Mouse (Mus musculus) neural tube, embryonic 14.5 days (tissue): ENCODE measurements around the gene 2510009E07Rik. TPM values are rescaled to one million over a fixed set of nuclear protein-coding genes. Genes with fewer than 3 reads are reported as not detected.
A peak's percentile ranks its signal among the peaks of the same experiment; 100 is the strongest.

Source experiments
- ATAC-seq: fragments of 200-750 bp; cut with Nextera tagmentation; 2 replicates; pipeline ENCODE4 v1.8.0; 2017; ENCODE audit warnings: low read depth, mild to moderate bottlenecking, moderate TSS enrichment, moderate library complexity
- H3K27ac ChIP-seq: fragments of 300-500 bp; sonication (generic); 2 replicates; pipeline ENCODE4 v1.5.1; 2014; ENCODE audit warnings: low read depth, mild to moderate bottlenecking, control low read depth, low read length, moderate library complexity, mixed read lengths
- H3K27me3 ChIP-seq: fragments of 300-500 bp; sonication (generic); 2 replicates; pipeline ENCODE4 v1.6.1; 2014; ENCODE audit warnings: low read length; ENCODE audit not compliant: control insufficient read depth, insufficient read depth
- H3K36me3 ChIP-seq: fragments of 300-500 bp; sonication (generic); 2 replicates; pipeline ENCODE4 v1.6.1; 2014; ENCODE audit warnings: low read length, mixed read lengths; ENCODE audit not compliant: control insufficient read depth, insufficient read depth
- H3K4me1 ChIP-seq: fragments of 300-500 bp; sonication (generic); 2 replicates; pipeline ENCODE4 v1.6.1; 2014; ENCODE audit warnings: low read length; ENCODE audit not compliant: control insufficient read depth, insufficient read depth
- H3K4me2 ChIP-seq: fragments of 300-500 bp; sonication (generic); 2 replicates; pipeline ENCODE4 v1.6.1; 2014; ENCODE audit warnings: mild to moderate bottlenecking, low read depth, low read length, control low read depth
- H3K4me3 ChIP-seq: fragments of 300-500 bp; sonication (generic); 2 replicates; pipeline ENCODE4 v1.5.1; 2014; ENCODE audit warnings: low read depth, low read length, control low read depth, mixed read lengths
- H3K9ac ChIP-seq: fragments of 300-500 bp; sonication (generic); replicated peaks from 2 replicates; pipeline ENCODE4 v1.6.1; 2014; ENCODE audit warnings: low read depth, mild to moderate bottlenecking, control low read depth, low read length, mixed read lengths
- H3K9me3 ChIP-seq: fragments of 300-500 bp; sonication (generic); 2 replicates; pipeline ENCODE4 v1.6.1; 2016; ENCODE audit warnings: low read length; ENCODE audit not compliant: control insufficient read depth
- WGBS: fragments of 180-500 bp; shearing (Covaris S2); extraction: QIAGEN DNeasy Blood & Tissue Kit; methylation state at CpG from one replicate; pipeline ENCODE4 v1.1.7; 2014; 5-methylcytosine and 5-hydroxymethylcytosine counted together
- polyA plus RNA-seq: library from polyadenylated mRNA; unstranded; fragments of >200 nt; fragmentation: Nextera tagmentation; extraction: Ambion mirVana; gene quantifications from 2 replicates; pipeline ENCODE4 v1.2.1, GENCODE M21; 2014

Gene 2510009E07Rik
- polyA plus RNA-seq, 1 experiment from 2014 or later = 43.7 TPM

DNA sequence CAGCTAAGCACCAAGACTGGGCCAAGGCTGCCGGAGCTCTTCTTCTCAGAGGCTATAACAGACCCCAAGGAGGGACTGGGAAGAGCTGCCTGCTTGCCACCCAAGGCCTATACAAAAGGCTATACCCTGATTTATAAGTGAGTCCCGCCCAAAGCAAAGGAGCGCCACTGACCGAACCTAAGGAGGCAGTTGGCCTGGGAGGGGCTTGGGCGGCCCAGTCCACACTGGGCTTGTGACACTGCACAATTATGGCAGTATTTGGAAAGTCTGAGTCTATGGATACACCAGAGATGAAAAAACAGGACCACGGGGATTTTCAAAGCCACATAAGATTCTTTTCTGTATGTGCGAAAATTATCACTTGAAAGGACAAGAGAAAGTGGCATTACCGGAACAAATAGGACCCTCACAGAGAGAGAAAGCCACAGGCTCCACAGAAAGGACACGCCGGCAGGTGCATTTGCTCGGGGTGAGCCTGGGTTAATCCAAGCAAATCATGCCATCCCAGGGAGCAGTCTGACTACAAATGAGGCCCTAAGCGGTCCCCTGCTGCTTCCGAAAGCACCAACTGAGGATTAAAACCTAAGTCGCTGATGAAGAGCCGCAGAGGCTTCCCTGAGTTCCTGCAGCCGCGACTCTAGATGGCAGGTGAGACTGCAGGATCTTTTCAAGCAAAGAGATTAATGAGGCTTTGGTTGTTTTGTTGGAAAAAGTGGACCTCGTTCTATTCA, 29.7 kb downstream of the 2510009E07Rik start:
- Histone ChIP-seq H3K9me3 (no peaks in the 10 kb centered on the region), H3K9ac (no peak overlapping the region; the same call in 1 of the 2 replicates), H3K4me3 (no peak overlapping the region), H3K36me3 (no peaks in the 10 kb centered on the region), H3K27ac (no peak overlapping the region), H3K4me1 (peaks cover 14% of the 10 kb centered on the region), H3K27me3 (no peaks in the 10 kb centered on the region), H3K4me2 (peak overlapping the region; percentile 17; the same call in 1 of the 2 replicates)
- whole genome bisulfite sequencing = 5% methylated on average over 18 of the region's 18 CpGs
- ATAC-seq = peak; percentile 77; the same call in 1 of the 2 replicates

DNA sequence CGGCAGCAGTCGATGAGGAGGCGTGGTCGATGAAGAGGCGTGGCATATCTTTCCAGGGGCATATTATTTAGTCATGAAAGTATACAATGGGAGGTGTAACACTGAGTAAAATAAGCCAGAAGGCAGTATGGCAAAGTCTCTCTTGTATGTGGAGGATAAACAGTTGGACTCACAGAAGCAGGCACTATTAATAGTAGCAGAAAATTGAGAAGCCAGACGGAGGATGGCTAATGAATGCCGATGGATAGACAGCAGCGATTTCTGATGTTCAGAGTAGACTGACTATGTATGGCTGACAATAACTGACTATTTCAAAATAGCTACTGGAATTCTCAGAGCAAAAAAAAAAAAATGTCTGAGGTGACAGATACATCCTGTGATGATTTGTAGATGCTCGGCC, 38.5 kb downstream of the 2510009E07Rik start:
- Histone ChIP-seq H3K4me2 (no peak overlapping the region), H3K36me3 (peaks cover 3% of the 10 kb centered on the region; the same call in 1 of the 2 replicates), H3K4me1 (no peaks in the 10 kb centered on the region), H3K27ac (no peak overlapping the region; the same call in 1 of the 2 replicates), H3K9me3 (no peaks in the 10 kb centered on the region), H3K4me3 (no peak overlapping the region), H3K27me3 (no peaks in the 10 kb centered on the region), H3K9ac (no peak overlapping the region)
- no peak for ATAC-seq
- WGBS = 90% methylated on average over 9 of the region's 9 CpGs

DNA sequence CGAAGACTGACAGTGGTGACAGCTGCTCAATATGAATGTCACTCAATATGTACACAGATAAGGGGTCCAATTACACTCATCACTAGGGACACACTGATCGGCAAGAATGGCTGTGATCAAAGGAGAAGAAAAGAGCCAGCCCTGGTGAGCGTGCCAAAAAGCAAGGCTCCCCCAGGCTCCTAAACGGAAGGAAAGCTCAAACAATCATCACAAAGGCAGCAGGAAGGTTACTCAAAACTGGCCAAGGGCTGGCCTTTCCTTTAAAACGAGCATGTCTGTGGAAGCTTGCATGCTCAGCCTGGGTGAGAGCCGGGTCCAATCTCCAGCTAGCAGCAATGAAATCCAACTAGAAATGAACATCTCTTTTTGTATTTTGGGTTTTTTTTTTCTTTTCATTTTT, 39.2 kb downstream of the 2510009E07Rik start:
- no peak for ATAC-seq
- peak overlapping the region; percentile 35; the same call in 1 of the 2 replicates for H3K27ac ChIP-seq
- no peak overlapping the region for H3K4me3 ChIP-seq
- no peak overlapping the region for H3K4me2 ChIP-seq
- WGBS = 37% methylated on average over 6 of the region's 6 CpGs
- no peaks in the 10 kb centered on the region for H3K9me3 ChIP-seq
- H3K9ac ChIP-seq = no peak overlapping the region
- peaks cover 8% of the 10 kb centered on the region; the same call in 1 of the 2 replicates for H3K36me3 ChIP-seq
- H3K4me1 ChIP-seq = no peaks in the 10 kb centered on the region
- no peaks in the 10 kb centered on the region for H3K27me3 ChIP-seq

DNA sequence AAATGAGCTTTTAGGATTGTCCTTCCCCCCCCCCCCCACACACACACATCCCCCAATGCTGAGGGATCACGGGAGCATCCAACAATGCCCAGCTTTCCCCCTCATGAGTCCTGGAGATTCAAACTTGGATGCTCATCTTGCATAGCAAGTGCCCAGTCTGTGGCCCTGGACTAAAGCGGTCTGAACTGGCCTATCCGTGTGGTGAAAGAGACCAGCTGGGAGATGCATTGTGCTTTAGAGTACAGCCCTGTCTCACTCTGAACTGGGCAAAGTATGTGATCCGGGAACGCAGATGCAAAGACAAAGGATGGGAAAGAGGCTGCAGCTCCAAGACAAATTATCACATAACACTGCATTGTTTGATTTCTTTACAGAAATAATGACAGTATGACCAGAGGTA, 40.1 kb downstream of the 2510009E07Rik start:
- H3K27me3 ChIP-seq = no peaks in the 10 kb centered on the region
- no peak overlapping the region for H3K9ac ChIP-seq
- no peak overlapping the region for H3K27ac ChIP-seq
- WGBS = 36% methylated on average over 5 of the region's 5 CpGs
- H3K4me1 ChIP-seq = no peaks in the 10 kb centered on the region
- peaks cover 11% of the 10 kb centered on the region; the same call in 1 of the 2 replicates for H3K36me3 ChIP-seq
- H3K9me3 ChIP-seq = no peaks in the 10 kb centered on the region
- ATAC-seq = no peak
- H3K4me2 ChIP-seq = no peak overlapping the region
- H3K4me3 ChIP-seq = no peak overlapping the region

DNA sequence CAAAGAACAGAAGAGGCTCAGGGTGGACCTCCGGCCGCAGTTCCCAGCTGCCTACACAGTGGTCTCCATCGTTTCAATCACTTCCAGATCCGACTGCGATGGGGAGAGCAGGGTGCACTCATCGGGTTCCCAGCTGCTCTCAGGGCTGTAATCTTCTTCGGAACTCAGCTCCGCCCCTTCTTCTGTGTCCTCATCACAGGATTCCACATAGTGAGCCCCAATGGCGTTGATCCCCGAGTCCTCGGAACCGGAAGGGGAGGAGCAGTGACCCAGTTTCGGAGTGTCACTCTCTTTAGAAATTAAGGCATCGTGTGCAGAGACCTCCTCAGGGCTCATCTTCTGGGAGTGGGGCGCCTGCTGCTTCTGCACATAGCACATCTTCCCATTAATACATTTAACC, 41.3 kb downstream of the 2510009E07Rik start:
- no peaks in the 10 kb centered on the region for H3K4me1 ChIP-seq
- H3K9ac ChIP-seq = no peak overlapping the region
- H3K9me3 ChIP-seq = no peaks in the 10 kb centered on the region
- ATAC-seq = peak; percentile 30; the same call in 1 of the 2 replicates
- H3K4me2 ChIP-seq = no peak overlapping the region
- no peak overlapping the region for H3K4me3 ChIP-seq
- H3K36me3 ChIP-seq = peaks cover 11% of the 10 kb centered on the region; the same call in 1 of the 2 replicates
- no peaks in the 10 kb centered on the region for H3K27me3 ChIP-seq
- WGBS = 78% methylated on average over 15 of the region's 15 CpGs
- no peak overlapping the region for H3K27ac ChIP-seq

DNA sequence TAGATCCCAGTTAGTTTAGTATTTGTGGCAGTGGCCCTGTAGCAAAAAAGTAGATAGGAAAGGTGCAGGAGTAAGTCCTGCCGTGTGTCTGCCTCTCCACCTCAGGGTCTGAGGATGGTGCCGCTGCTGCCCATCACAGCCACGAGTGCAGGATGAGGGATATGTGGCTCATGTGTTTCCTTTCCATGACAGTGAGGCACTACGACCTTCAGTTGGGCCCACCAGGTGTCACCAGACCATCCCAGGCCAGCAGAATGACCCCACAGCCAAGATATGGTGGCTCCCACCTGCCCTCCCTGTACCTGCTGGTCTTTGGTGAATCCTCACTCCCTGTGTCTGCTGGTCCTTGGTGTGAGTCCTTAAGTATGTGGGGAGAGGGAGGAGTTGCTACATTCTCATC, 43.3 kb downstream of the 2510009E07Rik start:
- no peak overlapping the region for H3K4me2 ChIP-seq
- no peaks in the 10 kb centered on the region for H3K9me3 ChIP-seq
- 93% methylated on average over 4 of the region's 4 CpGs for WGBS
- no peaks in the 10 kb centered on the region for H3K27me3 ChIP-seq
- no peak overlapping the region for H3K9ac ChIP-seq
- H3K27ac ChIP-seq = no peak overlapping the region
- no peaks in the 10 kb centered on the region for H3K4me1 ChIP-seq
- no peak for ATAC-seq
- H3K36me3 ChIP-seq = peaks cover 11% of the 10 kb centered on the region; the same call in 1 of the 2 replicates
- H3K4me3 ChIP-seq = no peak overlapping the region

DNA sequence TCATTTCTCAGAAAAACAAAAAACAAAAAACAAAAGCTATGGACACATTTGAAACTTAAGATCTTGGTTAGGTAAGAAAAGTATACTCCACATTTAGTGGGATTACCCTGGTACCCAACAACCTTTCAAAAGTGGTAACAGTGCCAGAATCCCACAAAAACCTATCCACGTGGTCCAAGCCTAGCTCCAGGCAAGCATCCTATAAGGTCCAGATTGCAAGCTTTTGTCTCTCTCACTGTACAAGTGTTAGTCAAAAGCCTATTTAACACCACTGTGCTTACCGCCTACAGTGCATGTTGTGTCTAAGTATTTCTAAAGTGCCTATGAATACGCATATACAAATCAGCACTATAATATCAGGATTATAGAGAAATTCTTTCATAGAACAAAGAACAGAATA, 44.2 kb downstream of the 2510009E07Rik start:
- Histone ChIP-seq H3K9ac (no peak overlapping the region), H3K4me3 (no peak overlapping the region), H3K4me1 (no peaks in the 10 kb centered on the region), H3K9me3 (no peaks in the 10 kb centered on the region), H3K27me3 (no peaks in the 10 kb centered on the region), H3K36me3 (peaks cover 11% of the 10 kb centered on the region; the same call in 1 of the 2 replicates), H3K27ac (no peak overlapping the region), H3K4me2 (no peak overlapping the region)
- 82% methylated on average over 3 of the region's 3 CpGs for WGBS
- no peak for ATAC-seq

DNA sequence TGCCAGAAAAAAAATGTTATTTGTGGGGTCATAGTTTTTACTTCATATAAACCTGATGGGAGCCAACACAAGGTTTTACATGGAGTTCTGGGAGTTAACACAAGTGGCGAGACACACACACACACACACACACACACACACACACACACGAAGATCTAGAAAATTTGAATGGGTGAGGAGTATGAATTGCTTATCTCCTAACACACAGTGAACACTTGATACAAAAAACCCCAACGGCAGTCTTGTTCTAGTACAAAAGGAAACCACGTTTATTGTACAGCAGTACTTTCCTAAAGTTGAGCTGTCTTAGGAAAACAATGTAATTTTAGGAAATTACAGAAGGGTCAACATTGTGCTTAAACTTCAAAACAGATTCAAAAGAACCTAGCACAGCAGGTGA, 45.7 kb downstream of the 2510009E07Rik start:
- no peak overlapping the region for H3K4me3 ChIP-seq
- H3K9ac ChIP-seq = no peak overlapping the region
- peaks cover 11% of the 10 kb centered on the region; the same call in 1 of the 2 replicates for H3K36me3 ChIP-seq
- H3K27me3 ChIP-seq = no peaks in the 10 kb centered on the region
- no peak overlapping the region for H3K27ac ChIP-seq
- no peaks in the 10 kb centered on the region for H3K9me3 ChIP-seq
- 91% methylated on average over 4 of the region's 4 CpGs for WGBS
- no peak overlapping the region for H3K4me2 ChIP-seq
- H3K4me1 ChIP-seq = 0 out of 2 replicates have a peak, but pooled peaks cover 3% of the 10 kb centered on the region
- no peak for ATAC-seq

DNA sequence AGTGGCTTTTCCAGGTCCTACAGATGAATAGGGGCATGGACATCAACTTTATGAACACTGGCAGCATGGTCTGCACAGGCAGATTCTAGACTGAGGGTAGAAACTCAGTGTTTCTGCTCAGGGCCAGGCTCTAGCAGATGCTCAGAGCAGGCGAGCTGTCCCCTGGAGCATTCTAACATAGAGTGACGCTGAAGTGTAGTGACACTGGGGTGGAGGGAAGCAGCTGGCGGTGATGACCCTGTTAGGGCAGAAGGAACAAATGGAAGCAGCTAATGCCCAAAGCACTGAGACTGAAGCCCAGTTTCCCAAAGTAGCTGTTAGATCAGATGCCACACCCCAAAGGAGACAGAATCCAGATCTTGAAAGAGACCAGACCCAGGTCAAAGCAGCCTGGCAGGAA, 48.0 kb downstream of the 2510009E07Rik start:
- WGBS = 46% methylated on average over 3 of the region's 3 CpGs
- no peak overlapping the region for H3K9ac ChIP-seq
- H3K27me3 ChIP-seq = no peaks in the 10 kb centered on the region
- no peaks in the 10 kb centered on the region for H3K9me3 ChIP-seq
- H3K4me3 ChIP-seq = no peak overlapping the region
- no peak overlapping the region for H3K27ac ChIP-seq
- peaks cover 8% of the 10 kb centered on the region; the same call in 1 of the 2 replicates for H3K36me3 ChIP-seq
- H3K4me1 ChIP-seq = 0 out of 2 replicates have a peak, but pooled peaks cover 3% of the 10 kb centered on the region
- H3K4me2 ChIP-seq = no peak overlapping the region
- ATAC-seq = no peak
